Mouse (Mus musculus) monocyte, adult 59 days (primary cell): ENCODE results near the gene Olfr1079. TPM values are rescaled to one million over a fixed set of nuclear protein-coding genes. Genes with fewer than 3 reads are reported as not detected.

ENCODE experiments used
- total RNA-seq, 2 experiments: library from RNA; stranded (reverse); gene quantifications; one replicate each; pipeline ENCODE4 v1.2.4; 2023

The Olfr1079 gene
- total RNA-seq = not detected

GRCm38 (mm10) chr2:86542380-86542779 is at the start of gene Olfr1079:
Olfr1079 (minus strand) TSS chr2:86542480.

GRCm38 (mm10) chr2:86558135-86558534 is 15.9 kb upstream of the Olfr1079 start, which contains the start of gene Olfr1080:
Olfr1080 (minus strand) TSS chr2:86558235.

GRCm38 (mm10) chr2:86508161-86508560 is 34.1 kb downstream of the Olfr1079 start, which contains the start of gene Olfr1076:
Olfr1076 (plus strand) TSS chr2:86508461.

GRCm38 (mm10) chr2:86487286-86487685 is 55.0 kb downstream of the Olfr1079 start, which contains the start of gene Olfr228:
Olfr228 (minus strand) TSS chr2:86487386.

Other genes with a start within 250 kb of the Olfr1079 start
- not detected for gene Olfr1053, start 227.2 kb downstream of the Olfr1079 start, total RNA-seq
- not detected for gene Olfr1054, start 207.0 kb downstream of the Olfr1079 start, total RNA-seq
- gene Olfr1055, start 192.2 kb downstream of the Olfr1079 start, total RNA-seq = not detected
- not detected for gene Olfr1056, start 180.0 kb downstream of the Olfr1079 start, total RNA-seq
- not detected for gene Olfr1057, start 164.1 kb downstream of the Olfr1079 start, total RNA-seq
- not detected for gene Olfr1058, start 153.9 kb downstream of the Olfr1079 start, total RNA-seq
- gene Olfr1061, start 128.4 kb downstream of the Olfr1079 start, total RNA-seq = not detected
- gene Olfr1062, start 115.7 kb downstream of the Olfr1079 start, total RNA-seq = not detected
- gene Olfr1065, start 91.9 kb downstream of the Olfr1079 start, total RNA-seq = not detected
- not detected for gene Olfr1066, start 86.2 kb downstream of the Olfr1079 start, total RNA-seq
- gene Olfr228, start 55.1 kb downstream of the Olfr1079 start, total RNA-seq = not detected
- not detected for gene Olfr1076, start 34.0 kb downstream of the Olfr1079 start, total RNA-seq
- gene Olfr1080, start 15.8 kb upstream of the Olfr1079 start, total RNA-seq = not detected
- gene Olfr1082, start 56.5 kb upstream of the Olfr1079 start, total RNA-seq = not detected
- not detected for gene Olfr1084, start 97.2 kb upstream of the Olfr1079 start, total RNA-seq
- not detected for gene Olfr1085, start 119.5 kb upstream of the Olfr1079 start, total RNA-seq
- gene Olfr1086, start 137.6 kb upstream of the Olfr1079 start, total RNA-seq = not detected
- gene Olfr1087, start 155.9 kb upstream of the Olfr1079 start, total RNA-seq = not detected
- not detected for gene Olfr1089, start 191.2 kb upstream of the Olfr1079 start, total RNA-seq
- not detected for gene Olfr1090, start 216.5 kb upstream of the Olfr1079 start, total RNA-seq
- gene Olfr1093, start 240.0 kb upstream of the Olfr1079 start, total RNA-seq = not detected